ENCODE assay signal across 12 mouse cellular contexts in genomic region chr8:107815775-107816174, GRCm38 (mm10).
DNase-seq lines count a peak whose midpoint lies in the region; ATAC-seq and TF ChIP-seq lines count a peak whose summit lies in the region.
"Had no signal": no experiment of that assay in that cellular context is flagged by ENCODE, and none has a peak within 500 bp of the region (broad histone marks: within the 10 kb centered on the region; RNA-seq: fewer than 3 reads in every experiment).

No protein-coding gene starts in this region.

- H3K4me1 ChIP-seq in kidney, embryonic 15.5 days: peaks cover 11% of the 10 kb centered on the region
- H3K4me1 ChIP-seq: stomach, embryonic 15.5 days had no signal

- WGBS in kidney, embryonic 15.5 days: 35% methylated on average over 3 of the region's 3 CpGs

- H3K36me3 ChIP-seq in kidney, embryonic 15.5 days: no peaks in the 10 kb centered on the region
- H3K36me3 ChIP-seq: stomach, embryonic 15.5 days had no signal

- TF ChIP-seq CTCF in brain, embryonic 14.5 days (IDR thresholded peaks at IDR 0.05; ENCODE audit: borderline replicate concordance, extremely low read depth, insufficient read depth, insufficient read length): peak; percentile 63

- peak; percentile 26 for DNase-seq in embryo, embryonic 10 days (ENCODE audit: low spot score)
- DNase-seq in embryo, embryonic 9.5 days (ENCODE audit: extremely low spot score): no peak
- DNase-seq in kidney, postnatal 10 days: peak; percentile 12
- DNase-seq in 416B (ENCODE audit: low read depth): peak; percentile 4
- peak; percentile 79 for DNase-seq in brain, embryonic 14.5 days (ENCODE audit: low read depth)
- DNase-seq in spleen, postnatal 14 days (ENCODE audit: low spot score in 2 of 2): no peak
- DNase-seq in B cell, adult 2 months: no peak
- DNase-seq: cerebellum, adult 18-20 months; liver had no signal

- H3K27me3 ChIP-seq in kidney, embryonic 15.5 days: peaks cover 7% of the 10 kb centered on the region; the same call in 1 of the 2 replicates
- H3K27me3 ChIP-seq: stomach, embryonic 15.5 days had no signal

- no peaks in the 10 kb centered on the region for H3K9me3 ChIP-seq in kidney, embryonic 15.5 days (replicated peaks)
- H3K9me3 ChIP-seq: stomach, embryonic 15.5 days had no signal

- H3K4me2 ChIP-seq in kidney, embryonic 15.5 days: no peak overlapping the region
- H3K4me2 ChIP-seq: stomach, embryonic 15.5 days had no signal

- no peak for ATAC-seq in kidney, embryonic 15.5 days (replicated peaks; ENCODE audit: low FRiP score)
- ATAC-seq: CD4-positive, CD25-positive, alpha-beta regulatory T cell, adult 4 months had no signal

- H3K9ac ChIP-seq in kidney, embryonic 15.5 days: no peak overlapping the region
- H3K9ac ChIP-seq: stomach, embryonic 15.5 days had no signal

- H3K4me3 ChIP-seq in kidney, embryonic 15.5 days (replicated peaks): no peak overlapping the region
- H3K4me3 ChIP-seq: stomach, embryonic 15.5 days had no signal

- no peak overlapping the region for H3K27ac ChIP-seq in kidney, embryonic 15.5 days
- H3K27ac ChIP-seq: stomach, embryonic 15.5 days had no signal

- no peak for TF ChIP-seq POLR2A in brain, embryonic 14.5 days (IDR thresholded peaks at IDR 0.05; ENCODE audit: borderline replicate concordance, extremely low read depth, insufficient read depth, insufficient read length, poor library complexity, severe bottlenecking)

Comparison
In these comparisons a context has a peak if more than half of its experiments do, and no peak if none do; other contexts are left out.
1. DNase-seq: peak in embryo, embryonic 10 days (single experiment), kidney, postnatal 10 days (single experiment), 416B (single experiment) and brain, embryonic 14.5 days (single experiment); none in embryo, embryonic 9.5 days (single experiment), spleen, postnatal 14 days (0 of 2) and B cell, adult 2 months (0 of 2).